Mouse (Mus musculus): ENCODE measurements around the gene 4931417E11Rik.
A peak's percentile ranks its signal among the peaks of the same experiment; 100 is the strongest.

The 4931417E11Rik gene

DNA sequence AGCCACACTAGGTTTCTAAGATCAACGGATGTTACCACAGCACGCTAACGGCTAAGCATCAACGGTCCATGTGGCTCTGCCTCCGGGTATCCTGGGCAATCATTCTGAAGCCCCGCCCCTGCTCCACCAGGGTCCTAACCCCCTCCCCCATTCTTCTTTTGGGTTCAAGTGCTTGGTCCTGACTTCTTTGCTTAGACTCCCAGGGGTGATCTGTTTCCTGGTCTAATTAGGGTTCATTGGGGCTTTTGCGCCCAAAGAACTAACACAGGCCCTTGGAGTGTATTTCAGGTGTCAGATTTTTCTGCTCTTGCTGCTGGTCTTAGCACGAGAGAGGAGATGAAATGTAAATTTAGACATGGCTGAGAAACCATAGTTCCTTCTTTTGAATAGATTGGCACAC is at the start of gene 4931417E11Rik:
Gene 4931417E11Rik (minus strand): TSS at position 101 of the 400 bp plus-strand sequence.
- no peak for DNase-seq (ENCODE audit: low spot score)

DNA sequence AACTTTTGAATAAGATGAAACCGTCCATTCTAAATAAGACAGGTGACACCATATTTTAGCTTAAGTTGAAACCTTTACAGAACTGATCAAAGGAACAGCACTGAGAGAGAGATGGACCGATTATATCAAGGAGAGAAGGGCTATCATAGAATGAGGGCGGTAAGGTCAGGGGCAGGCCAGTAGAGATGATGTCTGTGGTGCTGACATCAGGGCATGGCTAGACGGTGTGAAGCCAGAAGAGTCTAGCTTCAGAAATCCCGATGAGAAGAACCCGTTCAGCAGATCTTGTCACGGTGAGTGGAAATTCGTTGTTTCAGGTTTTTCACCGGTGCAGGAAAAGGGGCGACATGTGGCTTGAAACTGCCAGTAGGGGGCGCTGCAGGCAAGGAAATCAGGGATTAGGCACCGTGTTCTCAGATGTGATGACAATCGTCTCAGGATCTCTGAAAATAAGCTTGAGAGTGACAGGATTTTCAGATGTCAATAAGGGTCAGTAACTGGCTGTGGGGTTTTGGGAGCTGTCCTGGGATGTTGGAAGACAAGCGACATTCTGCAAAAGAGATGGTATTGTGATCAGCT is 48.4 kb upstream of the 4931417E11Rik start:
- peak; percentile 60 for DNase-seq (ENCODE audit: low spot score)

DNA sequence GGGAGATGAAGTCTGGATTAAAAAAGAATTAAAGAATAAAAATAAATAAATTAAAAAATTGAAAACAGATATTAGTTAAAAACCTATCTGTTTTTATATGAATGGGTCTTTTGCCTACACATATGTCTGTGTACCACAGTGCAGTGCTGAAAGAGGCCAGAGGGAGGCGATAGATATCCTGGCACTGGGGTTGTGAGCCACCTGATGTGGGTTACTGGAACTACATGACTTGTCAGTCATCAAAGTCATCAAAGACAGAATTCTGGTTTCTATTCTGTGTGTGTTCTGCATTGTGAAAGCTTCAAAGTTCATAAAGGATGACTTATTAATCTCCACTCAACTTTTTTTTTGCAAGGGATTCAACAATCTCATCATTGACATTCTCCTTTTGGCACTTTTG is 43.4 kb upstream of the 4931417E11Rik start:
- peak; percentile 5 for DNase-seq (ENCODE audit: low spot score)

DNA sequence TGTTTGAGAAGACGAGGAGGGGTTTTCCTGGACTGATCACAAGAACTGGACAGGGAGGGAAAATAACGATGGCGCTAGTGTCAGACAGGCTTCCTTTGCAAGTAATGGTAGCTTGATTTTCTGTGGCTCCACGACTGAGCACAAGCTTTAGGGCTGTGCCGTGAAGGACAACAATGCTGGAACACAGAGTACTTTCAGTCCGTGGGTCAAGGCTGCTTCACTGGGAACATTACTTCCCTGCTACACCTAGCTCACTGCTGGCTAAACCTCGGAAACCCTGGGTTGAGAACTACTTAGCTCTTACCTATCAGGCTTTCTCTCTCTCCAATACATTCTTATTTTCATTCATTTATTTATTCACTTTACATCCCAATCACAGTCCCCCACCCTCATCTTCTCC is 30.2 kb upstream of the 4931417E11Rik start:
- no peak for DNase-seq (ENCODE audit: low spot score)

DNA sequence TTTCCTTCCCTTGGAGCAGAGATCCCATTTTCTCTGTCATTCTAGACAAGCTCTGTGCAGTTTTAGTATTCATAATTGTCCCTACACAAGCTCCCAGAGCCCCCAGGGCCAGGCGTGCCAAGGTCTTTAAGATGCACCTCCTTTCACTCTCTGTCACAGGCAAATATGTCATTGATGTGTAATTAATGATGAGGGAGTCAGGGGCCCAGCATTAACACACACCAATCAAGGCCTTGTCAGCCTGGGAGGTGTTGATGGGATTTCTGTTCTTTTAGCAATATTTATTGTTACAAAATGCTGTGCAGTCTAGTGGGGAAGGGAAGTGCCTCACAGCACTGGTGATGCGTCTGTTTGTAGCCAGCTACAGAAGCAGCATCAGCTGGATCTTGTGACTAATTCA is 27.9 kb upstream of the 4931417E11Rik start:
- no peak for DNase-seq (ENCODE audit: low spot score)

DNA sequence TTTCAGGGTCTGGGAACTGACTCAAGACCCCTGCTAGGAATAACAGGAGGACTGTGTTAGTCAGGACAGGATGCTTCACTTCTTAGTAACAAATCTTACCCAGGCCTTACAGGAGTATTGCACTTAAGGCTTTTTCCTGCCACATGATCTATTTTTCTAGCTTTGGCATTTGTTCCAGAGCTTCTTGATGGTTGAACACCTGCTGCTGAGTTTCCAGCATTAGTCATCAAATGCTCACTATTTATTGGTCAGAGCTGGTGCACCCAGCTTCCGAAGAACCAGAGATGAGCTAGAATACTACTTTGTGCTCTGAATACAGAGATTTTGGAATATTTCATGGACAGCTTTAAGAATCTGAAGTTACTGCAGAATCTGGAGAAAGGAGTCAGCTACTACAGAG is 21.1 kb upstream of the 4931417E11Rik start:
- DNase-seq (ENCODE audit: low spot score), result no peak

DNA sequence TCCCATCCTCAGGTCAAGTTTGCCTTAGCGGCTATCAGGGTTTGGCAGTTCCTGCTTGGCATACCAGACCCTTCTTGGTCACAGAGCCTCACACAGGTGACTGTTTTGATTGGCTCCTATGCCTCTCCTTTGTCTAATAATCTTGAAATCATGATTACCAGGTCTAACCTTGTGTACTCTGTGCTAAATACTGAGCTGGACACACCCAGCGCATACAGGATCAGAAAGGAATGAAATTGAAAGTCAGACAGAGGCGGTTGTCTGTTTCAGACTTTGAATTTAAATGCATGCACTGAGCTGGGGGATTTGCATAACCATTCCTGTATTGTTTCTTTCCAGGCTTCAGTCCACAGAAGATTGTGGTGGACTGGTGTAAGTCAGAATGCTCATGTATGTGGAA is 16.1 kb upstream of the 4931417E11Rik start:
- DNase-seq (ENCODE audit: low spot score), result no peak

DNA sequence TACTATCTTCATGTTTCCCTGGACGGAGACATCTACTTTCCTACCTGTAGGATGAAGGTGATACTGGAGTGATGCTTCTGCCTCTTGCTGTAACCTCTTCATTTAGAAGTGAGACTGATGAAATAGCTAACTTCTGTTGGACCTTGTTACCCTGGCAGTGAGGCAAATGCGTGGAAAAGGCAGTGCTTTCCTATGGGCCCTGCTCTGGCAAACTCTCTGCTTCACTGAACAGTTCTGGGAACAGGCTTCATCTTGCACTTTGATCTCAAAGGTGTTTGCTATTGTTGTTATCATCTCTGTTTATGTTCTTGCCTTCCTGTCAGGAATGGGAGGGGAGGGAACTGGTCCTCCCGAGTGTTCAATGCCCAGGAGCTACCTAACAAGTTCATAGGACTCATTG is 3.4 kb downstream of the 4931417E11Rik start:
- DNase-seq (ENCODE audit: low spot score), result no peak

DNA sequence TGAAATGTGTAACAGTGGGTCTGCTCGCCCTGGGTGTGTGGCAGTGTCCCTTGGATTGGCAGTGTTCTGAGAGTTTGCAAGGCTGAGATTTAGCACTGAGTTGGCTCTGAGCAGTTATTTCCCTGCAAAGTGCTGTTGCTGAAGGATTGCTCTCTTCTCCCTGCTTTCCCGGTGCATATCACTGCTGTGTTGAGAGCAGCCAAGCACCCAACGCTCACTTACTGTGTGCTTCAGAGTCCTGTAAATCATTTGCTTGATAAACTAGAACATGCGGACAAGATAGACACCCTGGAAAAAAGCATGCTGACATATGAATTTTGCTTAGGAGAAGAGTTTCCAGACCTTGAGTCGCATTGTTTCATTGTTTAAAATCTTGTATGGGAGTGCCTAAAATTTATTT is 6.9 kb downstream of the 4931417E11Rik start:
- DNase-seq (ENCODE audit: low spot score), result no peak

DNA sequence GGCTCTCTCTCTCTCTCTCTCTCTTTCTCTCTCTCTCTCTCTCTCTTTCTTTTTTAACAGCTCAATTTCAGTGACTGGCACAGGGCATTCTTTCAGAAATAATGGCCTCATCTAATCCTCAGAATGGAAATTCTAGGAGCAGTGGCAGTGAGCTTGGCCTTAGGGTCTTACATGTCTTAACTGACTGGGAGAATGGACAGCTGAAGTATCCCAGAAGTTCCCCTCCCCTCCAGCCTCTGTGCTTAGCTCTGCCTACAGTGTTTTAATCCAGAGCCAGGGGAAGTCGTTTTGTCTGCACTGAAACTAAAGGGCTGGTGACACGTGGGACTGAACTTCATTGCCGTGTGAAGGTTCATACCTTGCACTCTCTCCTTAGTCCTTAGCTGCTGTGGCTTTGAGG is 35.6 kb downstream of the 4931417E11Rik start:
- DNase-seq (ENCODE audit: low spot score), result no peak

DNA sequence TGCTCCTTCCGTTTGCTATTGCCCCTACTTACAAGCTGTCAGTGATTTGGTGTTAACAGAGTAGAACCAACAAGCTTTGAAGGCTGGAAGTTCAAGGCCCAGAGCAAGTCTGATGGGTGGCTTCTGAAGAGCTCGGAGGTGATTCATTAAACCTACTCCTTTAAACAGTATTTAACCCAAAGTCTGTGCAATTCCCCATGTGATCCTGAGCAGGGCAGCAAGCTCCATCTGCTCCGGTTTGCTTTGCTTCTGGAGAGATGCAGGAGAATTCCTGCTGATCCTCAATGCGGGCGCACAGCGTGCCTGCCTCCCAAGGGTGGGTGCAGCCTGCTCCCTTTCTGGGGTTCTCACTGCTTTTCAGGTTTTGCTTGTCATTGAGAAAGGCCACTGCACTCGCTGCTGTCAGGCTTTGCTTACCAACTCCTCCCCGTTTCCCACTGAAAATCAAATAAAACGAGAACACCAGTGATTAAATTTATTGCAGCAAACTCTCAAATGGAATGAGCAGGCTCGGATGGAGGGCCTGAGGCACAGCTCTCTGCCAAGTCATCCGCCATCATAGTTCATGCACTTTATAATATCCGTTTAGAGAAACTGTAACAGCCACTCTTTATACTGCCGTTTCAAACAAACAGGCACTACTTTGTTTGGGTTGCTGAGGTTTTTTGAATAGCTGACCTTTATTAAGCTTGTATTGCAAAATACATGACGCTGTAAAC is 40.7 kb downstream of the 4931417E11Rik start:
- no peak for DNase-seq (ENCODE audit: low spot score)

DNA sequence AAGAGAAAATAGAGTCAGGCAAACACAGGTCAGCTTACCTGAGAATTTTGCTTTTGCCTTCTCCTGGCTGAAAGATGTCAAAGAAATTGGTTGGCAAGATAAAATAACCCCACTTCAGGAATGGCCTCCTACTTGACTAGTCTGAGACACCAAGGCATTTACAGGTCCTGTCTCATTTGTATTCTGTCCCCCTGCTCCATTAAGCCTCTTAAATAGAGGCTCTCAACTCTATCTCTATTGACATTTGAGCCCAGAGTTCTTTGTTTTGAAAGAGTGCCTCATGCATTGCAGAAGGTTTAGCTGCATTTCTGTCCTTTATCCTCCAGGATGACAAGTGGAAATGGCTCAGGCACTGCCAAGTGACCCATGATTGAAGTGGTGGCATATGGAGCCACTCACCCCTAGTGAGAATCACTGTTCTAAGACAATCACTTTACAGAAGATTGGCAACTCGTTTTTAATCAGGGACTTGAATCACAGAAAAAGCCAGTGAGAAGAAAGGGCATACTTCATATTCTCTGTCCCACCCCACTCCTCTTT is 42.1 kb downstream of the 4931417E11Rik start:
- DNase-seq (ENCODE audit: low spot score), result no peak
